Mouse (Mus musculus) testis, adult 2 months (tissue): ENCODE results near the gene Ttll8.

ENCODE experiments used
- CTCF ChIP-seq: fragments of 200-500 bp; IDR thresholded peaks from 2 replicates; pipeline ENCODE4 v1.5.1; 2012; ENCODE audit warnings: low read depth, mild to moderate bottlenecking, inconsistent platforms, low read length, moderate library complexity; ENCODE audit not compliant: control insufficient read depth, insufficient read depth, insufficient replicate concordance
- POLR2A ChIP-seq: fragments of 200-500 bp; IDR thresholded peaks from 2 replicates; pipeline ENCODE4 v1.6.1; 2012; ENCODE audit warnings: low read depth, mild to moderate bottlenecking, inconsistent platforms, low read length, moderate library complexity; ENCODE audit not compliant: control insufficient read depth

- TF ChIP-seq CTCF = no peak
- TF ChIP-seq POLR2A = no peak
These were observed 103.1 kb downstream of the Ttll8 start for GRCm38 (mm10) chr15:88851076-88851475.
